Mouse (Mus musculus) retina, adult 2 months (tissue): ENCODE data around the gene Ctnna2.

Source experiments
- DNase-seq: peaks from one replicate; pipeline ENCODE4 v3.0.0-alpha.2; 2012; ENCODE audit warnings: low read depth, low spot score

Gene Ctnna2

GRCm38 (mm10) chr6:76974297-76974696 is 1005.2 kb downstream of the Ctnna2 start:
- DNase-seq = no peak

- no peak for DNase-seq
Measured at GRCm38 (mm10) chr6:76964998-76965432, 1014.5 kb downstream of the Ctnna2 start.

- DNase-seq = no peak
Measured at GRCm38 (mm10) chr6:76908086-76908485, 1071.4 kb downstream of the Ctnna2 start.

DNA sequence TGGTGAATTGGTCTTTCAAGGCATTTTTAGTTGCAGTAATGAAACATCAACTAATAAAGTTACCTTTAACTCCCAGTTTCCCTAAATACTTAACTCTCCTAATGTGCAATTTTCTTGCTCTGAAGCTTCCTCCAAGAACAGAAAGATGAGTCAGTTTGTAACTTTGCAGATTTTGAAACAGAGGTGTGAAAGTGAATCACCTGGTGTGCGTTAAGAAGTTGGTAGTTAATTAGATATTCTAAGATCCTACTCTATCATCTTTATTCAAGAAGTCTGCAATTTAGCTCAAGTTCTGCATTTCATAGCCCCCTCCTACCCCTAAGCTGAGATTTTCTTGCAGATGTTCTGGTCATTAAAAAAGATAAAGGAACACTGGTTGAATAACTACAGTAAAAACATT is 1082.3 kb downstream of the Ctnna2 start:
- no peak for DNase-seq
